8 mouse cellular contexts compared by ENCODE assay signal in genomic region chr2:122764526-122764925, GRCm38 (mm10). TPM values are rescaled to one million over a fixed set of nuclear protein-coding genes. Genes with fewer than 3 reads are reported as not detected.
DNase-seq lines count a peak whose midpoint lies in the region; ATAC-seq and TF ChIP-seq lines count a peak whose summit lies in the region.

No protein-coding gene starts in this region.

- no peaks in the 10 kb centered on the region for H3K36me3 ChIP-seq in embryonic facial prominence, embryonic 13.5 days
- no peaks in the 10 kb centered on the region for H3K36me3 ChIP-seq in embryonic facial prominence, embryonic 10.5 days (replicated peaks)
- no peaks in the 10 kb centered on the region for H3K36me3 ChIP-seq in lung, embryonic 14.5 days (ENCODE audit: insufficient read depth)
- H3K36me3 ChIP-seq in intestine, embryonic 16.5 days (ENCODE audit: control insufficient read depth, insufficient read depth, low read length): no peaks in the 10 kb centered on the region
- no peaks in the 10 kb centered on the region for H3K36me3 ChIP-seq in neural tube, embryonic 15.5 days

- DNase-seq in embryonic facial prominence, embryonic 10.5 days (ENCODE audit: low spot score): no peak
- DNase-seq in lung, embryonic 14.5 days: no peak
- no peak for DNase-seq in lung, adult 18-20 months
- DNase-seq in embryo, embryonic 11 days: no peak

- ATAC-seq in embryonic facial prominence, embryonic 13.5 days (ENCODE audit: insufficient number of reproducible peaks, insufficient read depth, low FRiP score, low TSS enrichment, low read depth): no peak
- ATAC-seq in lung, embryonic 14.5 days (ENCODE audit: insufficient read depth): no peak
- ATAC-seq in intestine, embryonic 16.5 days: no peak
- no peak for ATAC-seq in neural tube, embryonic 15.5 days (ENCODE audit: low FRiP score)
- ATAC-seq in activated CD4-positive, CD25-positive, alpha-beta regulatory T cell, adult 4 months: no peak

- peak overlapping the region; percentile 89 for H3K4me2 ChIP-seq in embryonic facial prominence, embryonic 13.5 days
- peak overlapping the region; percentile 83 for H3K4me2 ChIP-seq in lung, embryonic 14.5 days
- H3K4me2 ChIP-seq in intestine, embryonic 16.5 days (ENCODE audit: low read depth, low read length): peak overlapping the region; percentile 92
- H3K4me2 ChIP-seq in neural tube, embryonic 15.5 days: peak overlapping the region; percentile 78; the same call in 1 of the 2 replicates

- no peak for TF ChIP-seq CTCF in lung, embryonic 14.5 days (IDR thresholded peaks at IDR 0.05; ENCODE audit: low read depth)

- H3K4me1 ChIP-seq in embryonic facial prominence, embryonic 13.5 days: peaks cover 9% of the 10 kb centered on the region
- H3K4me1 ChIP-seq in embryonic facial prominence, embryonic 10.5 days: peaks cover 9% of the 10 kb centered on the region
- H3K4me1 ChIP-seq in lung, embryonic 14.5 days (ENCODE audit: insufficient read depth): no peaks in the 10 kb centered on the region
- peaks cover 6% of the 10 kb centered on the region; the same call in 1 of the 2 replicates for H3K4me1 ChIP-seq in intestine, embryonic 16.5 days (ENCODE audit: control insufficient read depth, insufficient read depth, low read length)
- H3K4me1 ChIP-seq in neural tube, embryonic 15.5 days: peaks cover 9% of the 10 kb centered on the region

- peak overlapping the region; percentile 47; the same call in 1 of the 2 replicates for H3K4me3 ChIP-seq in embryonic facial prominence, embryonic 13.5 days
- no peak overlapping the region; the same call in 1 of the 2 replicates for H3K4me3 ChIP-seq in embryonic facial prominence, embryonic 10.5 days
- peak overlapping the region; percentile 45 for H3K4me3 ChIP-seq in lung, embryonic 14.5 days (ENCODE audit: low read depth, low read length)
- no peak overlapping the region; the same call in 1 of the 2 replicates for H3K4me3 ChIP-seq in intestine, embryonic 16.5 days (ENCODE audit: low read length)
- no peak overlapping the region for H3K4me3 ChIP-seq in neural tube, embryonic 15.5 days (replicated peaks)

- H3K9ac ChIP-seq in embryonic facial prominence, embryonic 13.5 days: no peak overlapping the region
- no peak overlapping the region for H3K9ac ChIP-seq in lung, embryonic 14.5 days
- H3K9ac ChIP-seq in intestine, embryonic 16.5 days (ENCODE audit: low read depth, low read length): 0 out of 2 replicates have a peak overlapping the region, but pooled peaks have one; percentile 76
- H3K9ac ChIP-seq in neural tube, embryonic 15.5 days (replicated peaks): no peak overlapping the region

- peaks cover 43% of the 10 kb centered on the region for H3K27me3 ChIP-seq in embryonic facial prominence, embryonic 13.5 days
- H3K27me3 ChIP-seq in embryonic facial prominence, embryonic 10.5 days (replicated peaks; ENCODE audit: low read depth, poor library complexity, severe bottlenecking): peaks cover 62% of the 10 kb centered on the region
- 0 out of 2 replicates have a peak, but pooled peaks cover 5% of the 10 kb centered on the region for H3K27me3 ChIP-seq in lung, embryonic 14.5 days (ENCODE audit: insufficient read depth, low read length)
- H3K27me3 ChIP-seq in intestine, embryonic 16.5 days (replicated peaks; ENCODE audit: control insufficient read depth, insufficient read depth, low read length): 0 out of 2 replicates have a peak, but pooled peaks cover 2% of the 10 kb centered on the region
- H3K27me3 ChIP-seq in neural tube, embryonic 15.5 days (replicated peaks): peaks cover 37% of the 10 kb centered on the region

- no peaks in the 10 kb centered on the region for H3K9me3 ChIP-seq in embryonic facial prominence, embryonic 13.5 days
- H3K9me3 ChIP-seq in embryonic facial prominence, embryonic 10.5 days: no peaks in the 10 kb centered on the region
- no peaks in the 10 kb centered on the region for H3K9me3 ChIP-seq in lung, embryonic 14.5 days (ENCODE audit: low read depth, low read length)
- H3K9me3 ChIP-seq in intestine, embryonic 16.5 days (ENCODE audit: control insufficient read depth, low read length): no peaks in the 10 kb centered on the region
- no peaks in the 10 kb centered on the region for H3K9me3 ChIP-seq in neural tube, embryonic 15.5 days (replicated peaks)

- 43% methylated on average over 6 of the region's 6 CpGs for WGBS in embryonic facial prominence, embryonic 13.5 days
- 47% methylated on average over 6 of the region's 6 CpGs for WGBS in embryonic facial prominence, embryonic 10.5 days
- WGBS in lung, embryonic 14.5 days: 45% methylated on average over 6 of the region's 6 CpGs
- WGBS in intestine, embryonic 16.5 days: 52% methylated on average over 6 of the region's 6 CpGs
- 57% methylated on average over 6 of the region's 6 CpGs for WGBS in neural tube, embryonic 15.5 days

- H3K27ac ChIP-seq in embryonic facial prominence, embryonic 13.5 days: no peak overlapping the region
- H3K27ac ChIP-seq in embryonic facial prominence, embryonic 10.5 days (replicated peaks): no peak overlapping the region
- no peak overlapping the region for H3K27ac ChIP-seq in lung, embryonic 14.5 days (ENCODE audit: low read depth)
- no peak overlapping the region for H3K27ac ChIP-seq in intestine, embryonic 16.5 days (ENCODE audit: low read length)
- H3K27ac ChIP-seq in neural tube, embryonic 15.5 days (replicated peaks): no peak overlapping the region

RNA-seq across cellular contexts. Expression of gene Sqor, which starts 0.5 kb away (rescaled TPM):
- polyA plus RNA-seq in embryonic facial prominence, embryonic 13.5 days (2015; fragmentation: Nextera tagmentation; extraction: Ambion mirVana): 4.7 and 5.8 TPM in 2 replicates
- polyA plus RNA-seq in embryonic facial prominence, embryonic 10.5 days (2016; fragmentation: Nextera tagmentation; extraction: Ambion mirVana): 2.6 and 3.2 TPM in 2 replicates
- polyA plus RNA-seq in lung, embryonic 14.5 days (2014; fragmentation: Nextera tagmentation; extraction: Ambion mirVana): 5.6 and 6.3 TPM in 2 replicates
- 40.1 and 44.8 TPM in 2 replicates for polyA plus RNA-seq in intestine, embryonic 16.5 days (2015; fragmentation: Nextera tagmentation; extraction: Ambion mirVana)
- polyA plus RNA-seq in neural tube, embryonic 15.5 days (2015; fragmentation: Nextera tagmentation; extraction: Ambion mirVana): 3.2 and 6.3 TPM in 2 replicates
- 1 to 10 TPM; 5.8 to 7.3 TPM for polyA plus RNA-seq in activated CD4-positive, CD25-positive, alpha-beta regulatory T cell, adult 4 months (2017; shearing (Covaris generic))

RNA-seq across cellular contexts. Expression of gene Bloc1s6, which starts 26.2 kb away (rescaled TPM):
- 50.9 and 56.1 TPM in 2 replicates for polyA plus RNA-seq in embryonic facial prominence, embryonic 13.5 days (2015; fragmentation: Nextera tagmentation; extraction: Ambion mirVana)
- polyA plus RNA-seq in embryonic facial prominence, embryonic 10.5 days (2016; fragmentation: Nextera tagmentation; extraction: Ambion mirVana): 63.6 and 64.4 TPM in 2 replicates
- 40.6 and 43.3 TPM in 2 replicates for polyA plus RNA-seq in lung, embryonic 14.5 days (2014; fragmentation: Nextera tagmentation; extraction: Ambion mirVana)
- polyA plus RNA-seq in intestine, embryonic 16.5 days (2015; fragmentation: Nextera tagmentation; extraction: Ambion mirVana): 51.9 and 54.4 TPM in 2 replicates
- polyA plus RNA-seq in neural tube, embryonic 15.5 days (2015; fragmentation: Nextera tagmentation; extraction: Ambion mirVana): 80.0 and 87.8 TPM in 2 replicates
- 10 to 100 TPM; 36.7 to 48.1 TPM for polyA plus RNA-seq in activated CD4-positive, CD25-positive, alpha-beta regulatory T cell, adult 4 months (2017; shearing (Covaris generic))

Comparison
In these comparisons a context has a peak if more than half of its experiments do, and no peak if none do; other contexts are left out.
1. H3K4me3 ChIP-seq: peak in embryonic facial prominence, embryonic 13.5 days (single experiment) and lung, embryonic 14.5 days (single experiment); none in embryonic facial prominence, embryonic 10.5 days (single experiment), intestine, embryonic 16.5 days (single experiment) and neural tube, embryonic 15.5 days (single experiment).
2. Peak in every context shown above with its lines, with median percentiles within 50 percentile points of each other: H3K4me2 ChIP-seq.